Mouse (Mus musculus): ENCODE results near the gene Clcn1. TPM values are rescaled to one million over a fixed set of nuclear protein-coding genes. Genes with fewer than 3 reads are reported as not detected.
A peak's percentile ranks its signal among the peaks of the same experiment; 100 is the strongest.

The Clcn1 gene
- polyA plus RNA-seq, 1 experiment from 2014 or later = not detected

GRCm38 (mm10) chr6:42361041-42361895 lies 74.8 kb downstream of the Clcn1 start:
- Histone ChIP-seq H3K4me3 (ENCODE audit: low read depth, low read length) (no peak overlapping the region), H3K27me3 (replicated peaks; ENCODE audit: insufficient read depth, low read length) (no peaks in the 10 kb centered on the region), H3K4me2 (replicated peaks; ENCODE audit: low read depth, low read length) (no peak overlapping the region), H3K27ac (ENCODE audit: low read length) (0 out of 2 replicates have a peak overlapping the region, but pooled peaks have one; percentile 62), H3K9me3 (ENCODE audit: low read length) (no peaks in the 10 kb centered on the region), H3K9ac (replicated peaks; ENCODE audit: low read depth) (no peak overlapping the region), H3K4me1 (ENCODE audit: insufficient read depth, low read depth, low read length) (no peaks in the 10 kb centered on the region; the same call in 1 of the 2 replicates), H3K36me3 (ENCODE audit: insufficient read depth, low read length) (peaks cover 38% of the 10 kb centered on the region)
- WGBS = 86% methylated on average over 13 of the region's 13 CpGs
- TF ChIP-seq CTCF (IDR thresholded peaks at IDR 0.05) = no peak
- DNase-seq (ENCODE audit: low spot score) = no peak
- ATAC-seq = no peak

- Histone ChIP-seq H3K4me1 (ENCODE audit: insufficient read depth, low read depth, low read length) (no peaks in the 10 kb centered on the region; the same call in 1 of the 2 replicates), H3K9ac (replicated peaks; ENCODE audit: low read depth) (no peak overlapping the region), H3K27ac (ENCODE audit: low read length) (peak overlapping the region; percentile 62; the same call in 1 of the 2 replicates), H3K9me3 (ENCODE audit: low read length) (no peaks in the 10 kb centered on the region), H3K4me3 (ENCODE audit: low read depth, low read length) (no peak overlapping the region), H3K27me3 (replicated peaks; ENCODE audit: insufficient read depth, low read length) (no peaks in the 10 kb centered on the region), H3K36me3 (ENCODE audit: insufficient read depth, low read length) (peaks cover 30% of the 10 kb centered on the region), H3K4me2 (replicated peaks; ENCODE audit: low read depth, low read length) (no peak overlapping the region)
- DNase-seq (ENCODE audit: low spot score) (no peak), ATAC-seq (no peak)
- TF ChIP-seq EP300 (IDR thresholded peaks at IDR 0.05) = no peak
- no peak for TF ChIP-seq CTCF (IDR thresholded peaks at IDR 0.05)
- WGBS = 50% methylated on average over 1 of the region's 1 CpGs
Observed at GRCm38 (mm10) chr6:42362074-42362473, 75.6 kb downstream of the Clcn1 start.

- Histone ChIP-seq H3K9me3 (ENCODE audit: low read length) (no peaks in the 10 kb centered on the region), H3K9ac (replicated peaks; ENCODE audit: low read depth) (no peak overlapping the region), H3K4me2 (replicated peaks; ENCODE audit: low read depth, low read length) (no peak overlapping the region), H3K4me1 (ENCODE audit: insufficient read depth, low read depth, low read length) (no peaks in the 10 kb centered on the region; the same call in 1 of the 2 replicates), H3K27me3 (replicated peaks; ENCODE audit: insufficient read depth, low read length) (no peaks in the 10 kb centered on the region), H3K36me3 (ENCODE audit: insufficient read depth, low read length) (peaks cover 26% of the 10 kb centered on the region), H3K4me3 (ENCODE audit: low read depth, low read length) (no peak overlapping the region), H3K27ac (ENCODE audit: low read length) (peak overlapping the region; percentile 62)
- no peak for TF ChIP-seq CTCF (IDR thresholded peaks at IDR 0.05)
- TF ChIP-seq EP300 (IDR thresholded peaks at IDR 0.05) = no peak
- no peak for DNase-seq (ENCODE audit: low spot score)
- WGBS = 67% methylated on average over 1 of the region's 1 CpGs
- peak; percentile 7 for ATAC-seq
Observed at GRCm38 (mm10) chr6:42362497-42362896, 76.0 kb downstream of the Clcn1 start.

GRCm38 (mm10) chr6:42362974-42363373 lies 76.5 kb downstream of the Clcn1 start:
- Histone ChIP-seq H3K4me3 (ENCODE audit: low read depth, low read length) (no peak overlapping the region), H3K4me1 (ENCODE audit: insufficient read depth, low read depth, low read length) (no peaks in the 10 kb centered on the region; the same call in 1 of the 2 replicates), H3K4me2 (replicated peaks; ENCODE audit: low read depth, low read length) (no peak overlapping the region), H3K9ac (replicated peaks; ENCODE audit: low read depth) (no peak overlapping the region), H3K36me3 (ENCODE audit: insufficient read depth, low read length) (peaks cover 21% of the 10 kb centered on the region), H3K9me3 (ENCODE audit: low read length) (no peaks in the 10 kb centered on the region), H3K27ac (ENCODE audit: low read length) (peak overlapping the region; percentile 62; the same call in 1 of the 2 replicates), H3K27me3 (replicated peaks; ENCODE audit: insufficient read depth, low read length) (no peaks in the 10 kb centered on the region)
- 43% methylated on average over 3 of the region's 3 CpGs for WGBS
- TF ChIP-seq EP300 (IDR thresholded peaks at IDR 0.05) = 0 out of 2 replicates have a peak, but pooled peaks have one; percentile 43
- TF ChIP-seq CTCF (IDR thresholded peaks at IDR 0.05) = no peak
- DNase-seq (ENCODE audit: low spot score) = peak; percentile 89
- peak; percentile 82 for ATAC-seq

GRCm38 (mm10) chr6:42364066-42364465 lies 77.6 kb downstream of the Clcn1 start:
- ATAC-seq = no peak
- TF ChIP-seq CTCF (IDR thresholded peaks at IDR 0.05) (no peak), EP300 (IDR thresholded peaks at IDR 0.05) (no peak)
- no peak overlapping the region for H3K27ac ChIP-seq (ENCODE audit: low read length)

GRCm38 (mm10) chr6:42364607-42365006 lies 78.1 kb downstream of the Clcn1 start:
- Histone ChIP-seq H3K27ac (ENCODE audit: low read length) (no peak overlapping the region), H3K9me3 (ENCODE audit: low read length) (no peaks in the 10 kb centered on the region), H3K9ac (replicated peaks; ENCODE audit: low read depth) (no peak overlapping the region), H3K27me3 (replicated peaks; ENCODE audit: insufficient read depth, low read length) (no peaks in the 10 kb centered on the region), H3K4me1 (ENCODE audit: insufficient read depth, low read depth, low read length) (no peaks in the 10 kb centered on the region), H3K36me3 (ENCODE audit: insufficient read depth, low read length) (peaks cover 10% of the 10 kb centered on the region; the same call in 1 of the 2 replicates), H3K4me2 (replicated peaks; ENCODE audit: low read depth, low read length) (no peak overlapping the region), H3K4me3 (ENCODE audit: low read depth, low read length) (no peak overlapping the region)
- no peak for ATAC-seq
- TF ChIP-seq EP300 (IDR thresholded peaks at IDR 0.05) (no peak), CTCF (IDR thresholded peaks at IDR 0.05) (no peak)
- DNase-seq (ENCODE audit: low spot score) = no peak
- 77% methylated on average over 15 of the region's 15 CpGs for WGBS

More at GRCm38 (mm10) chr6:42364066-42364465, 77.6 kb downstream of the Clcn1 start:
- DNase-seq (ENCODE audit: low spot score) = no peak
- H3K9me3 ChIP-seq (ENCODE audit: low read length) = no peaks in the 10 kb centered on the region
- peaks cover 13% of the 10 kb centered on the region; the same call in 1 of the 2 replicates for H3K36me3 ChIP-seq (ENCODE audit: insufficient read depth, low read length)
- WGBS = 88% methylated on average over 4 of the region's 4 CpGs
- no peak overlapping the region for H3K4me3 ChIP-seq (ENCODE audit: low read depth, low read length)
- no peak overlapping the region for H3K9ac ChIP-seq (replicated peaks; ENCODE audit: low read depth)
- H3K4me1 ChIP-seq (ENCODE audit: insufficient read depth, low read depth, low read length) = no peaks in the 10 kb centered on the region
- no peak overlapping the region for H3K4me2 ChIP-seq (replicated peaks; ENCODE audit: low read depth, low read length)
- no peaks in the 10 kb centered on the region for H3K27me3 ChIP-seq (replicated peaks; ENCODE audit: insufficient read depth, low read length)
